Mouse (Mus musculus) right cerebral cortex, postnatal 25 days (tissue): Measurements from ENCODE around the gene Mthfd2.

ENCODE experiments used
- DNase-seq: peaks from one replicate; pipeline ENCODE4 v3.0.0; 2022

The Mthfd2 gene

GRCm38 (mm10) chr6:83265653-83266052, 60.1 kb downstream of the Mthfd2 start:
- no peak for DNase-seq

- no peak for DNase-seq
Measured at GRCm38 (mm10) chr6:83265253-83265652, 60.5 kb downstream of the Mthfd2 start.

- DNase-seq = no peak
Measured at GRCm38 (mm10) chr6:83264516-83264915, 61.2 kb downstream of the Mthfd2 start.
